Mouse (Mus musculus) embryonic facial prominence, embryonic 10.5 days (tissue): Measurements from ENCODE around the gene Zfp677. TPM values are rescaled to one million over a fixed set of nuclear protein-coding genes. Genes with fewer than 3 reads are reported as not detected.
"Not testable (repeated sequence)": the region's sequence is repeated elsewhere in the genome, so short reads cannot be mapped to it uniquely, and the experiment has no call there.

Source experiments
- DNase-seq: peaks from one replicate; pipeline ENCODE4 v3.0.0-alpha.2; 2017; ENCODE audit warnings: low spot score
- H3K27ac ChIP-seq: fragments of 300-500 bp; sonication (generic); replicated peaks from 2 replicates; pipeline ENCODE4 v1.5.1; 2016; ENCODE audit warnings: mild to moderate bottlenecking
- H3K27me3 ChIP-seq: fragments of 300-500 bp; sonication (generic); replicated peaks from 2 replicates; pipeline ENCODE4 v1.6.1; 2016; ENCODE audit warnings: low read depth, mild to moderate bottlenecking; ENCODE audit not compliant: poor library complexity, severe bottlenecking
- H3K36me3 ChIP-seq: fragments of 300-500 bp; sonication (generic); replicated peaks from 2 replicates; pipeline ENCODE4 v1.6.1; 2016; ENCODE audit warnings: mild to moderate bottlenecking, moderate library complexity
- H3K4me1 ChIP-seq: fragments of 300-500 bp; sonication (generic); 2 replicates; pipeline ENCODE4 v1.6.1; 2016
- H3K4me3 ChIP-seq: fragments of 300-500 bp; sonication (generic); 2 replicates; pipeline ENCODE4 v1.5.1; 2016; ENCODE audit warnings: mild to moderate bottlenecking, moderate library complexity
- H3K9me3 ChIP-seq: fragments of 300-500 bp; sonication (generic); 2 replicates; pipeline ENCODE4 v1.6.1; 2016; ENCODE audit warnings: mild to moderate bottlenecking
- WGBS: fragments of 180-500 bp; shearing (Covaris S2); methylation state at CpG from one replicate; pipeline ENCODE4 v1.1.7; 2016; 5-methylcytosine and 5-hydroxymethylcytosine counted together
- polyA plus RNA-seq: library from polyadenylated mRNA; unstranded; fragments of >200 nt; fragmentation: Nextera tagmentation; extraction: Ambion mirVana; gene quantifications from 2 replicates; pipeline ENCODE4 v1.2.1, GENCODE M21; 2016

The Zfp677 gene
- polyA plus RNA-seq, result 1.9 and 2.9 TPM in 2 replicates

- Histone ChIP-seq H3K27me3 (no peaks in the 10 kb centered on the region), H3K4me3 (peak within 1 kb of the TSS; percentile 64), H3K9me3 (no peaks in the 10 kb centered on the region), H3K36me3 (no peaks in the 10 kb centered on the region), H3K27ac (no peak within 1 kb of the TSS; the same call in 1 of the 2 replicates), H3K4me1 (peaks cover 5% of the 10 kb centered on the region; the same call in 1 of the 2 replicates)
- WGBS, result 6% methylated on average over 20 of the region's 20 CpGs
- DNase-seq, result peak; percentile 75
Measured at GRCm38 (mm10) chr17:21383391-21384056, at the start of gene Zfp677. Zfp677 (plus strand) TSS chr17:21383748.

- H3K4me1 ChIP-seq, H3K27me3 ChIP-seq, H3K27ac ChIP-seq, H3K4me3 ChIP-seq, DNase-seq, H3K9me3 ChIP-seq, H3K36me3 ChIP-seq: not testable (repeated sequence)
- WGBS, result 19% methylated on average over 3 of the region's 3 CpGs
Measured at GRCm38 (mm10) chr17:21368018-21368417, 15.5 kb upstream of the Zfp677 start.

GRCm38 (mm10) chr17:21369925-21370719, 13.4 kb upstream of the Zfp677 start:
- H3K4me3 ChIP-seq, result peak overlapping the region; percentile 59
- no peaks in the 10 kb centered on the region for H3K27me3 ChIP-seq
- DNase-seq, result peak; percentile 40
- H3K27ac ChIP-seq, result no peak overlapping the region; the same call in 1 of the 2 replicates
- no peaks in the 10 kb centered on the region for H3K36me3 ChIP-seq
- 9% methylated on average over 31 of the region's 31 CpGs for WGBS
- H3K4me1 ChIP-seq, result peaks cover 5% of the 10 kb centered on the region; the same call in 1 of the 2 replicates
- H3K9me3 ChIP-seq, result no peaks in the 10 kb centered on the region

GRCm38 (mm10) chr17:21375311-21375710, 8.2 kb upstream of the Zfp677 start:
- H3K4me1 ChIP-seq, result peaks cover under 1% of the 10 kb centered on the region; the same call in 1 of the 2 replicates
- WGBS, result 64% methylated on average over 1 of the region's 1 CpGs
- H3K27ac ChIP-seq, result no peak overlapping the region
- H3K4me3 ChIP-seq, result no peak overlapping the region
- H3K36me3 ChIP-seq, result no peaks in the 10 kb centered on the region
- DNase-seq, result no peak
- H3K9me3 ChIP-seq, result no peaks in the 10 kb centered on the region
- no peaks in the 10 kb centered on the region for H3K27me3 ChIP-seq

GRCm38 (mm10) chr17:21384057-21384411, 486 bp downstream of the Zfp677 start:
- no peaks in the 10 kb centered on the region for H3K9me3 ChIP-seq
- WGBS, result 17% methylated on average over 8 of the region's 8 CpGs
- H3K27ac ChIP-seq, result no peak overlapping the region; the same call in 1 of the 2 replicates
- DNase-seq, result no peak
- H3K36me3 ChIP-seq, result no peaks in the 10 kb centered on the region
- H3K4me1 ChIP-seq, result peaks cover 5% of the 10 kb centered on the region; the same call in 1 of the 2 replicates
- H3K27me3 ChIP-seq, result no peaks in the 10 kb centered on the region
- peak overlapping the region; percentile 64 for H3K4me3 ChIP-seq

- no peaks in the 10 kb centered on the region for H3K36me3 ChIP-seq
- peak within 1 kb of the TSS; percentile 75 for H3K27ac ChIP-seq
- H3K4me1 ChIP-seq, result peaks cover 7% of the 10 kb centered on the region; the same call in 1 of the 2 replicates
- peak; percentile 67 for DNase-seq
- H3K27me3 ChIP-seq, result no peaks in the 10 kb centered on the region
- under 1% methylated on average over 22 of the region's 22 CpGs for WGBS
- H3K9me3 ChIP-seq, result no peaks in the 10 kb centered on the region
- peak within 1 kb of the TSS; percentile 63 for H3K4me3 ChIP-seq
Measured at GRCm38 (mm10) chr17:21422664-21423599, 39.4 kb downstream of the Zfp677 start, which contains the start of gene Zfp54. Zfp54 (plus strand) TSS chr17:21423227.

GRCm38 (mm10) chr17:21438806-21439400, 55.4 kb downstream of the Zfp677 start:
- H3K9me3 ChIP-seq, H3K4me3 ChIP-seq, DNase-seq, H3K4me1 ChIP-seq, H3K27me3 ChIP-seq, H3K27ac ChIP-seq, H3K36me3 ChIP-seq: not testable (repeated sequence)
- WGBS, result 81% methylated on average over 9 of the region's 9 CpGs

Other genes starting within 250 kb of the Zfp677 start
- not detected in 2 replicates for gene Vmn1r234, start 157.7 kb upstream of the Zfp677 start, polyA plus RNA-seq
- gene Vmn1r235, start 127.3 kb upstream of the Zfp677 start, polyA plus RNA-seq, result not detected in 2 replicates
- not detected in 2 replicates for gene Vmn1r236, start 100.8 kb upstream of the Zfp677 start, polyA plus RNA-seq
- not detected in 2 replicates for gene Vmn1r237, start 71.9 kb upstream of the Zfp677 start, polyA plus RNA-seq
- gene Zfp54, start 39.5 kb downstream of the Zfp677 start, polyA plus RNA-seq, result 3.2 and 4.1 TPM in 2 replicates
- 15.6 and 15.7 TPM in 2 replicates for gene Zfp51, start 66.6 kb downstream of the Zfp677 start, polyA plus RNA-seq
- 8.6 and 9.5 TPM in 2 replicates for gene Zfp53, start 105.2 kb downstream of the Zfp677 start, polyA plus RNA-seq
- gene Zfp52, start 151.8 kb downstream of the Zfp677 start, polyA plus RNA-seq, result 2.8 and 3.0 TPM in 2 replicates
- 14.6 and 14.9 TPM in 2 replicates for gene Zfp948, start 183.3 kb downstream of the Zfp677 start, polyA plus RNA-seq